Mouse (Mus musculus) telencephalon, adult 2 months (tissue): ENCODE measurements around the gene Prpf40a.

ENCODE experiments used
- DNase-seq: peaks from one replicate; pipeline ENCODE4 v3.0.0-alpha.2; 2011; ENCODE audit warnings: low read depth, low spot score

Gene Prpf40a

DNA sequence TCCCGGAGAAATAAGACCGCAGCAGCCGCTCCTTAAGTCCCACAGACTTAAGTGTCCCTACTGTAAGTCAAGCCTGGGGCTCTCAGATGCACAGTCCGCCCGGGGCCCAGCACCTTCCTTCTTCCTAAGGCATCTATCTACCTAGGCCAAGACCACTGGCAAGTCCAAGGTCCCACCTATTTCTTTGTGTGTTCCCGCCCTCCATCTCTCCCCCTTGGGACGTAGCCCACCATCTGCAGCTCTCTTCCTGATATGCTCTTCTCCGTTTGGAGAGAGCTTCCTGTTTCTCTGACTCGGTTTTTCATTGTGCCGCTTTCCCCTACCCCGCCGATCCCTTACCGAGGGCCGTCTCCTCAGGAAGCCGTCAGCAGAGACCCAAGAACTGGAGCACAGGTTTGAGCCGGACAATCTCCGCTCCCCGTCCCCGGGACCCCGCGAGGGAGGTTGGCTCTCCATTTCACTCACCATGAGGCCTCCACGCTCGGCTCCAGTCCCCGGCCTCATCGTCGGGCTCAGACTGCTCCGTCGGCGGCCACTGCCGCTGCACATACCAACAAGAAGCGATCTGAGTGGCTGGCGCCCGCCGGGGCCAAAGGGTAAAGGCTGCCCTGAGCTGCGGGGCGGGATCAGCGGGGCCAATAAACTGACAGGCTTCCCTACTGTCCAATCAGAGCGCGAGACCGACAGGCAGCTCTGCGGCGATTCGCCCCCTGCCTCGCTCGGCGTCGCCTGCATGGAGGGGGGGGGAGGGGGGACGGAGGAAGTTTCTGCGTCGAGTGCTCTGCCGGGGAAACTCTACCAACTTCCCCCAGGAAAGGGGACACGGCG, at the start of gene Prpf40a:
Gene Prpf40a, minus strand, starts transcription at position 601 of the 828 bp plus-strand sequence.
- peak; percentile 99 for DNase-seq

DNA sequence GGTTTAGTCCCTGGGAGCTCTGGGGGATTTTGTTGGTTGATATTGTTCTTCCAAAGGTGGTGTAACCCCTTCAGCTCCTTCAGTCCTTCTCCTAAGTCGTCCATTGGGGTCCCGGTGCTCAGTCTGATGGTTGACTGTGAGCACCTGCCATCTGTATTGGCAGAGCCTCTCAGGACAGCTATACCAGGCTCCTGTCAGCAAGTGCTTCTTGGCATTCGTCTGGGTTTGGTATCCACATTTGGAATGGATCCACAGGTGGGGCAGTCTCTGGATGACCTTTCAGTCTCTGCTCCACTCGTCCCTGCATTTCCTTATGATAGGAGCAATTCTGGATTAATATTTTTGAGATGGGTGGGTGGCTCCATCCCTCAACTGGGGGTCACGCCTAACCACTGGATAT, 31.2 kb upstream of the Prpf40a start:
- DNase-seq: no peak

DNA sequence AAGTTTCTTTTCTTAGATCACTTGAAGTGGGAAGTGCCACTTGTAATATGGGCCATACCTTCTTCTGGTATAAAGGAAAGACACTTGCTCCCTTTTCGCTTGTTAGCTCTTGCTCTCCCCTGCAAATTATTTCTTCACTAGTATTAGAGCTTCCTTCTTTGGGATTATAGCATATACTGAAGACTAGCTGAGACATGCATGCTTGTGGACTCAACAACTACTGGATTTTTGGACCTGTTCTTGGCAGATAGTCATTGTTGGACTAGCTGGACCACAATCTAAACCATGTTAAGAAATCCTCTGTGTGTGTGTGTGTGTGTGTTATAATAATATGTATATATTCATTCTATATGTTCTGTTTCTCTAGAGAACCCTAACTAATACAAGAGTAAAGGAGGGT, 22.4 kb upstream of the Prpf40a start:
- DNase-seq: no peak

DNA sequence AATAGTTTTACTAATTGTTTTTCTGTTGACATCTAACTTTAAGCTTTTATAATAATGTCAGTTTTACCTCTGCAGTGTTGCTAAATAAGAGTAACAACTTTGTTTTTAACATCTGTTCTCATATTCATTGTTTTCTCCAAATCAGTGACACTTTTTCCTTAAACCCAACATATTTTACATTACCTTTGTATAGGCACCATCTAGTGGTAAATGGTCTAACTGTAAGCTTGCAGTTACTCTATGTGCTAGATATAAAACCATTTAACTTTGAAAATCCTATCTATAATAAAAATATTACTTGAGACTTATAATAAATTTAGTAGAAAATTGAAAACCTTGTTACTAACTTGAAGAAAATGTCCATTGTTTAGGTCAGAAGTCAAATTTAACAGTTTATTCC, 15.7 kb upstream of the Prpf40a start:
- no peak for DNase-seq

DNA sequence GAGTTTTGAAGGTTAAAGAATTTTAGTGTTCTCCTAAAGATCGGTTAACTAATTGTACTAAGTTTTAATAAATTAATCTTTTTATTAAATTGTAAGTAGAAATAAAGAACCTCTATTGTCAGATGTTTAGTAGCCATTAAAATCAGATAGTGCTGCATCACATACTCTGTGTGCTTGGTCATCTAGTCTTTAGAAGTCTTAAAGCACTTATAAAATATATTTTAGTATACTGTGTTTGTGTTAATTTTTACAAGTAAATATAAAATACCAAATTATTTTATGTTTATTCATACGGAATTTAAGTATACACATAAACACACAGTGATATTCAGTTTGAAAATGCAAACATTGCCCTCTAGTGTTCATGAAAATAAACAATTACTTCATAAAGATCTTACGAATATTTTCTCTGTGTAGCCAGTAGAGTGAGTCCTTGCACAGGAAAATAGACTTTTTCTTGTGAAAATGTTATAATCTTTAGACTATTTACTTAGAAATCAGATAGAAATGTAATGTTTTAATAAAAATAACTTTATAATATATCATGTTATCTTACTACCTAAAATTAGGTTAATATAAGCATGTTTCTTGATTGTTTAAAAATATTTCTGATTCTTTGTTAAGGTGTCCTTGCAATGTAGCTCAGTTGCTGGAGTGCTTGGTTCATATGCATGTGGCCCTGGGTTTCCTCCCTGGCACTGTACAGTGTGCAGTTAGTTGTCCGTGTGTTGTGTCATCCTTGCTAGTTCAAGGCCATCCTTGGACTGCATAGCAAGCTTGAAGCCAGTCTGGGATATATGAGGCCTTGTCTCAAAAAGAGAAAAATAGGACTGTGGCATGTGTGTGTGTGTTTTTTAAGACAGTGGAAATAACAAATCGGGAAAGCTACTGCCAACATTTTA, 13.5 kb upstream of the Prpf40a start:
- peak; percentile 27 for DNase-seq

DNA sequence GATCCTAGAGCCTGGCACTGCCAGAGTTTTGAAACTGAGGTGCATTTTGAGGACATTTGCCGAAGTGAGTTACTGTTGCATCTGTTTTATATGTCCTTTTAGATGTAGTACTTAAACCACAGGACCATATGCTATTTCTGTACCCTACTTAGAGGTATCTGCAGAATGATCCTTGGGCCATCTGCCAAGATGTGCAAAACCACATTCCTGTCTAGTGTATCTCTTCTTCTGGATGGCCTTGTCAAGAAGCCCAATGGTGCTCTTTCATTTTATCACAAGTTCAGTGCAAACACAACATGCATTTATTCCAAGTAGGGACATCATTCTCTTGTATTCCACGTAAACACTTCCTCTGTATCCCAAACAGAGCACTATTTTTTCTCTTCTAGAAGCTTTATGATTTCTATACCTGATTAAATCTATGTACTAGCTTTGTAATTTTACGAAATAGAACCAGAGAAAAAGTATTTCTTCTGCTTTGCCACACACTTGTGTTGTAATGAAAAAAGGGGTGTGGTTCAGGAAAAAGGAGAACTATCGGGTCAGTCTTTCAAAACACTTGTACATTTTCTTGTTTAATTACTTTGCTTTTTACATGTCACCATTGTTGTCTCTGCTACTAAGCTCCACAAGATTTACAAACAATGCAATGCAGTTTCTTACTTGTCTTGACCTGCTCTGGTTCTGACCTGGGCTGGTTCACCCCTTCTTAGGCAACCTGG, 9.2 kb upstream of the Prpf40a start:
- DNase-seq: no peak

DNA sequence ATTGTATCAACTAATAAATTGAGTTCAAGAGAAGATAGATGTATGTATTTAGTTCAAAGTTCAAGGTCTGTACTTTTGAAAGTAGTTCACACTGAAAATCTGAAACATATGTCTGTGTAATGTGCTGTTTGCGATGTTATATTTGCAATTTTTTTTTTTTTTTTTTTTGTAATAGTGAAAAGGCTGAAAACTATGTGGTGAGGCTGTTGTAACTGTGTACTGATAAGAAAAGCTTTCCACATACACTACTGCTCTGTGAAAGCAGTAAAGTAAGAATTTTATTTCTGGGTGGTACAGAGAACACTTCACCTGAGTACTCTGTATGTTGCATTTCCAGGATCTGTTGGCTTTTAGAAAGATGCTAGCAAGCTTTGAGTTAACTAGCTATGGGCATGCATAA, 8.1 kb upstream of the Prpf40a start:
- DNase-seq: no peak

DNA sequence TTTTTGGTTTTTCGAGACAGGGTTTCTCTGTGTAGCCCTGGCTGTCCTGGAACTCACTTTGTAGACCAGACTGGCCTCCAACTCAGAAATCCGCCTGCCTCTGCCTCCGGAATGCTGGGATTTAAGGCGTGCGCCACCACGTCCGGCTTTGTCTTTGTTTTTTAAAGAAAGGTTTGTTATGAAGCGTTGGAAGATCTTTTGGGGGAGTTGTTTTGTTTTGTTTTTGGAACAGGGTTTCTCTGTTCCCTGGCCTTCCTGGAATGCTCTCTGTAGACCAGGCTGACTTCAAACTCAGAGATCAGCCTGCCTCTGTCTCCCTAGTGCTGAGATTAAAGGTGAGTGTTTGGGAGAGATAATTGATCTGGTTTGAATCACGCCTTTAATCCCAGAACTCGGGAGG, 5.3 kb upstream of the Prpf40a start:
- no peak for DNase-seq

DNA sequence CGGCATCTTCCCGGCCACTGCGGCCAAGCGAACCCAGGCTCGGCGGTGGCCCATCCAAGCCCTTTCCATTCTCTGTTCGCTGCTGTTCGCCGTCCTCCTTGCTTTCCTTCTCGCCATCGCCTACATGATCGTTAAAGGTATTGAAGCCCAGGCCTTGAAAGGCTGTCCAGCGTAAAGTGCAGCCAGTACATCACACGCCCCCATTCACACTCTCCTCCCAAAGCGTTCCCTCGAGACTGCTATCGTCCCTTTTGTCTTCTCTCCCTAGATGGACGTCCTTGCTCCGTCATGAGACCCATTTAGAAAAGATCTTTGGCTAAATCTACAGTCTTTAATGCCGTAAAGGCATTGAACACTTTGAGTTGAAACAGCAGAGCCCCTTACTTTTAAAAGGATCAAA, 1.3 kb upstream of the Prpf40a start:
- DNase-seq: no peak

DNA sequence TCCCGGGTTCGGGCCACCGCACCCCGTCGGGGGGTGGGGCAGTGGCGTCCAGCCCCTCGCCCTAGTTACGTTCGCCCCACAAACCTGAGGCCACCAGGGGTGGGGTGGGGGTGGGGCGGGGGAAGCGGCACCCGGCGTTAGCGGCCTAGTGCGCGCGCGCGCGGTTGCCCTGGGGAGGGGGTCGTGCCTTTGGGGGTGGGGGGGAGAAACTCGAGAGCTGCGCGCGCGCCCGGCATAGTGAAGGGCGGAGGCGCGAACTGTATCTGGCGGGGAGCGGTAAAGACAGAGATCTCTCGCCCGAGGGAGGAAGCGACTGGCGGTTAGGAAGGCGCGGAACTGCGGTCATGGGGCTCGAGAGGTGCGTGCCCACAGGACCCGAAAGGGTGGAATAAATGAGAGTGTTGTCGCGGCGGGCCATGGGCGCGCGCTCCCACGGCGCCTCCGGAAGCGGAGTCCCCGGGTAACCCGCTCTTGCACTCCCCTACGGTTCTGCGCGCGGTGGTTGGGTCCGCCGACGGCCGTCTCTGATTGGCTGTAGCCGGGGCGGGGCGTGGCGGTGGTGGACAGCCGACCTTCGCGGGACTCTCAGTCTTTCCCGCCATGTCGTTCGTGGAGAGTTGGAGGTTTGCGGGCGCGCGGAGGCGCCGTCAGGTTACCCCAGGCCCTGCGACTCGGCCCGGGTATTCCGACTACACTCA, 588 bp upstream of the Prpf40a start, which contains the start of gene Arl6ip6:
Gene Arl6ip6, plus strand, starts transcription at position 204 of the 698 bp plus-strand sequence.
- peak; percentile 86 for DNase-seq

DNA sequence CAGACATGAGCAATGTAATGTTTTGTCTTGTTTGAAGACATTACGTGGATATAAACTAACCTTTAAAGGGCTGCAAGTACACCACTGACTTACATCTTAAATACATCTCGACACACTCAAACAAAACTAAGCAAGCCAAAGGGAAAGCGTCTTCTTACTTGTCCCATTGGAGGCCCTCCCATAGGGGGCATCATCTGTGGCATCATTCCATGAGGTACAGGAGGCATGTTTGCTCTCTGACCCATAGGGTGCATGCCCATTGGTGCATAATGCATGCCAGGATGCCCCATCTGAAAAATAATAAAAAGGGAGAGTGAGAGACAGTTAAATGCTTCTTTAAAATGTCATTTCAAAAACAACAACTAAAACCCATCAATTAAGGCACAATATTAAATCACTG, 1.3 kb downstream of the Prpf40a start:
- no peak for DNase-seq

DNA sequence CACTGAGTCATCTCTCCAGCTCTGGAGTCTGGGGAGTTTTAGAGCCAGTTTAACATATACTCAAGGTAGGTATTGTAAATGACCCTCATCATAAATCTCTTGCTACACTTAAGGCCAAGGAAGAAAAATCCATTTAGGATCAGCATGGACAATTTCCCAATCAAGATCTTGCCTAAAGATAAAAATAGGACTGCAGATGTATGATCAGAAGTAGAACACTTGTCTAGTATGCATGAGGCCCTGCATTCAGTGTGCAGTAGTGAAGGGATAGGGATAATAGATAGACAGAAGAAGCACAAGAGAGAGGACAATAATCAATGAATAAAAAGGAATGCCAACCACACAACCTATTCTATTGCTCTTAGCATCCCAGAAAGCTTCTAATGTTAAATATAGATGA, 11.2 kb downstream of the Prpf40a start:
- DNase-seq: no peak

DNA sequence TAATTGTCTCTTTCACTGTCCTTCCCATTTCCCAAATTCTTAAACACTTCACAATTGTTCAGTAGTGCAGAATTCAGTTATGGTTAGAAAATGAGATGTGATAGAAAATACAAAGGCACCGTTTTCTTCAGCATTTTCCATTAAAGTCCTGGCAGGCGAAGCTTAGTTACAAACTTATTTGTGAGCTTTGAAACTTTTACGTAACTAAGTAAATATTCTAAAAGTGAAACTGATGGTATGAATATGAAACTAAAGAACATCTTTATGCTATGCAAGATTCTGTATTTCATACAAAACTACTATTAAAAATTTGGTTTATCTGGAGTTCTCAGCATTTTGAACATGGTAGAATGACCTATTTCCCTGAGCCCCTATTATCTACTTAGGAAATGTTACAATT, 12.1 kb downstream of the Prpf40a start:
- DNase-seq: no peak

DNA sequence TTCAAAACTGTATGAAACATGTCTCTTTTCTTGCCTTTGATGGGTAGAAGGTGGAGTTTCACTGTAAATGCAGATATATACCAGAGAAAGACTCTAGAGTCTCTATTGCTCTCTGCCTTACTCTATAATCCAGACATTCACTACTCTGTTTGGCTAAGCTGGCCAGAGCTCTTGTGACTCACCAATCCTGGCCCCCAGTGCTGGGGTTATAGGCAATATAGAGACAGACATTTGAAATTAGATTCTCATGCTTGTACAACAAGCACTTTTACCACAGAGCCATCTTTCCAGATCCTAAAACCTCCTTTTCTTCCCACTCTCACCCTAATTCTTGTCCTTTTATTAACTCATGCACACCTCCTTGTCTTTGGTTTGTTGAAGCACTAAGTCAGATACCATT, 17.1 kb downstream of the Prpf40a start:
- DNase-seq: no peak

DNA sequence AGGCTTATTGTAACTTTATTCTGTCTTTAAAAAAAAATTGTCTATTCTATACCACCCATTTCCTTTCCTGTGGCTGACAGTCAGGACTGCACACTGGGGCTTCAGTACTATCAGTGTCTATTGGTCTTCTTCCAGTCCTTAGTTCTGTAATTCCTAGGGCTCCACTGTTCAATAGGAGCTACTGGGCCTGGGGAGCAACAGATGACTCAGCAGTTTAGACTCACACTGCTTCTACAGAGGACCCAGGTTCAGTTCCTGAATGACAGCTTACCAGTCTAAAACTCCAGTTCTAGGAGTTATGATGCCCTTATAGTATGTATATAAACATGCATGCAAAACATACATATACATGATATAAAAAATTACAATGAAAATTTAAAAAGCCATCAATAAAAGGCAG, 44.2 kb downstream of the Prpf40a start:
- no peak for DNase-seq

DNA sequence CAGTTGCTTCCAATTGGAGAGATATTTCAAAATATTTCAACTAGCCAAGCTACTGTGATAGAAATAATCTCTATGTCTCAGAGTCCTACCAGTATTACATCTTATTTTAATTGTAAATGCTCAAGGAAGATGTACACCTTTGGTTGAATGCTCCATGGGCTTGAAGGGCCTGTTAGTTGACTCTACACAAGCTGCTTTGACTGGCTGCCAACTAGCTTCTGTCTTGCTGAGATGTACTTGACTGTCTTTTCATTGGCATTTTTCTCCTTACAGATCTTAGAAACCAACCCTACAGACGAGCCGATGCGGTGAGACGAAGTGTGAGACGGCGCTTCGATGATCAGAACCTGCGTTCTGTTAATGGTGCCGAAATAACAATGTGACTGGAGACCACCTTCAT, 59.5 kb downstream of the Prpf40a start:
- DNase-seq: no peak

DNA sequence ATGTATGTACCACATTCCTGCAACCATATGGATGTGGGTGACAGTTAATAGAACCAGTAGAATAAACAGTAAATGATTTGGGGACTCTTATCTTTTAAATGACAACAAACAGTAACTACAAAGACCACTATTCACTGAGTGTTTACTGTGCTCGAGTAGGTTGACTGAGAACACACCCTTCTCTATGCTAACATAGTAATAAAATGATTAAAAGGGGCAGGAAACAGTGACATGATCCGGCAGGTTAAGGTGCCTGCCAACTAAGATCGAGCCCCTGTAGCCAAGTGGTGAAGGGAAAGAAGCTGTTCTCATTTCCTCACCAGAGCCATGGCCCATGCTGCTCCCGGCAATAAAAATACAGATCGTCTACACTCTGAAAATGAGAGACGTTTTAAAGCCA, 62.0 kb downstream of the Prpf40a start:
- no peak for DNase-seq

DNA sequence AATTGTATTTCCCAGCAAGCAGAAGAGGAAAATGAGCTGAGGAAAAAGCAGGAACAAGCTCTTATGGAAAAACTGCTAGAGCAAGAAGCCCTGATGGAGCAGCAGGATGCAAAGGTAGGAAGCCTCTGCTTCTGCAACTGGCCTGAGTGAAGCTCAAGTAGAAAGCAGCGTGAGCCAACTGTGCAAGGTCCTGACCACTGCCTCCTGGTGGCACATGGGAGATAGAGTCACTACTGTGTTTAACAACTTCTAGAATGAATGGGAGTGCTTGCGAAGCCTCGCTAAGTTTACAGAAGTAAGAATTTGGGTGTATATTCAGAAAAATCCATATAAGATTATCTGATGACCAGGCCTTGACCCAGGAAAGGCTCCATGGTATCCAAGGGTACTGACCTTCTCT, 65.1 kb downstream of the Prpf40a start:
- no peak for DNase-seq

DNA sequence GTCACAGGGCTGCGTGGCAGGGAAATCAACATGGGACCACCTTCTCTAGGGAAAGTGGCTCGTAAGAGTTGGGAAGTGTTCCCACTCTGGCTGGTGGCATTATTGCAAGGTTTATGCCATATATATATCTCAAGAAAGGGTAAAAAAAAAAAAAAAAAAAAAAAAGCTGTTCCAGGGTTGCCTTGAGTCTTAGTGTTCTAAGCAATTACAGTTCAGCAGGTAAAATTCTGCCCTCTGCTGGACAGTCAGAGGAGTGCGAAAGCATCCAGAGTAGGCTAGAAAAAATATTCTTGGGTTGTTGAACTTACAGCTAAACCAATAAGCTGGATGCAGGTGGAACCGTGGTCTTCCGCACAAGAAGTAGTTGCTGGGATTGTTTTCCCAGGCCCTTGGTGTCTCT, 69.3 kb downstream of the Prpf40a start:
- DNase-seq: peak; percentile 38

DNA sequence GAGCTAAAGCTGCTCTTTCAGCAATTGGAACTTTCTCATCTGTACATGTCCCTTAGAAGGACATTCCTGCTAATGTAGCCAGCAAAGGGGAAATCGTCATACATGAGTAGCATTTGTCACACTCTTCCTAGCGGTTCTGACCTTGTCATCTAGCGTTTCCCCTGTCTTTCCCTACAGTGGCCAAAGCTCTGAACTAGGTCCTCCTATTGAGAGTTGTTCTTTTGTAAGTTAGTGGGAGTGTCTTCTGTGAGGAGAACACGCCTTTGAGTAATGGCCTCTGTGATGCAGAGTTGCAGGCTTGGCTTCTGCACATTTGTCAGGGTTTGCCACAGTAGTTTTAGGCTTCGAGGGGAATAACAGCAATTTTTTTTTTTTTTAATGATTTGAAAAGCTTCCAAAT, 82.5 kb downstream of the Prpf40a start:
- no peak for DNase-seq

DNA sequence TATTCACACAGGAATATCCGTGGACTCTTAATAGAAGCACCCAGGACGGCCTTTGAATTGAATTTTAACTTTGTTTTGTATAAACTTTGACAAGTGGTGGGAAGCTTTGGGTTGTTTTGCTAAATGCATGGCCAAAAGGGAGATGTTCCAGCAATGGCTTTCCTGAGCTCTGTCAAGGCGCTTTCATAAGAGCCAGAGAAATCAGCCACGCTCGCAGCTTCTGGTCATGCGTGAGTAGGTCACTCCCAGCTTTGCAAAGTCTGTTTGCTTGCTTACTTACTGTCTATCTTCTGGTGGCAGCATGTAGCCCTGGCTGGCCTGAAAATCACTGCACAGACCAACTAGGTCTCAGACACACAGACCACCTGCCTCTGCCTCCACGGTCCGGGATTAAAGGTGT, 84.6 kb downstream of the Prpf40a start:
- DNase-seq: no peak
